Mouse (Mus musculus) frontal cortex, postnatal 36 days (tissue): ENCODE measurements around the gene D7Ertd443e.

Experiments used
- DNase-seq, 2 experiments: peaks; one replicate each; pipeline ENCODE4 v3.0.0; 2022; ENCODE audit warnings: low spot score in 2 of 2

D7Ertd443e gene

GRCm38 (mm10) chr7:134227773-134228455 is 157.5 kb downstream of the D7Ertd443e start:
- no peak for DNase-seq

- DNase-seq: no peak
These were observed 158.4 kb downstream of the D7Ertd443e start for GRCm38 (mm10) chr7:134227101-134227500.

- no peak for DNase-seq
These were observed 159.2 kb downstream of the D7Ertd443e start for GRCm38 (mm10) chr7:134226231-134226630.

- peak; percentile 35 to 47 for DNase-seq
These were observed 160.5 kb downstream of the D7Ertd443e start for GRCm38 (mm10) chr7:134224741-134225612.

- DNase-seq: no peak
These were observed 161.1 kb downstream of the D7Ertd443e start for GRCm38 (mm10) chr7:134224421-134224740.

GRCm38 (mm10) chr7:134223444-134224161 is 161.9 kb downstream of the D7Ertd443e start:
- peak; percentile 87 to 90 for DNase-seq
